Mouse (Mus musculus): Measurements from ENCODE around the gene Vps13c.

The Vps13c gene

DNA sequence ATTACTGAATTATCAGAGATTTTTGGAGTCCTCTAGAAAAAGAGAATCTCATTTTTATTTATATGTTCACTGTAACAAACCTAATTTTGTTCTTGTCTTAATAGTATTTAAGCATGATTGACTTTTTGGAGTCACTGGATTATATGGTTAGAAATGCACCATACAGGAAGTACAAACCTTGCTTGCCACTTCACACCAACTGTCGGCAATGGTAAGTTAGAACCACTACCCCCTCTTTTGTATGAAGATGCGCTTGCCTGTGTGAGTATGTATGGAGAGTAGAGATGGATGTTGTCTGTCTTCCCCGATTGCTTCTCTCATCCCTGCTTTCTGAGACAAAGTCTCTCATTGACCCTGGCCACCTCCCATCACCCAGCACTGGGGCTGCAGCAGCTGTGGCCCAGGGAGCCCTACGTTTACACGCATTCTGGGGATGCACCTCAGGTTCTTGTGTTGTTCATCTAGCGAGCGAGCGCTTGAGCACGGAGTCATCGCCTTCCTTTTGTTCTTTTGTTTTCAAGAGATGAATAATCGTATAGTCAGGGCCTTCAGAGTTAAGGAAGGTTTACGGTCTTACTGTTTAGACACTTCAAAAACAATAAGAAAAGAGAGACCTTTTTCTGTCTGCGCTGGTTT lies 43.3 kb downstream of the Vps13c start:
- no peak for DNase-seq

- DNase-seq, result no peak
These were observed 43.9 kb downstream of the Vps13c start for GRCm38 (mm10) chr9:67884095-67884494.

DNA sequence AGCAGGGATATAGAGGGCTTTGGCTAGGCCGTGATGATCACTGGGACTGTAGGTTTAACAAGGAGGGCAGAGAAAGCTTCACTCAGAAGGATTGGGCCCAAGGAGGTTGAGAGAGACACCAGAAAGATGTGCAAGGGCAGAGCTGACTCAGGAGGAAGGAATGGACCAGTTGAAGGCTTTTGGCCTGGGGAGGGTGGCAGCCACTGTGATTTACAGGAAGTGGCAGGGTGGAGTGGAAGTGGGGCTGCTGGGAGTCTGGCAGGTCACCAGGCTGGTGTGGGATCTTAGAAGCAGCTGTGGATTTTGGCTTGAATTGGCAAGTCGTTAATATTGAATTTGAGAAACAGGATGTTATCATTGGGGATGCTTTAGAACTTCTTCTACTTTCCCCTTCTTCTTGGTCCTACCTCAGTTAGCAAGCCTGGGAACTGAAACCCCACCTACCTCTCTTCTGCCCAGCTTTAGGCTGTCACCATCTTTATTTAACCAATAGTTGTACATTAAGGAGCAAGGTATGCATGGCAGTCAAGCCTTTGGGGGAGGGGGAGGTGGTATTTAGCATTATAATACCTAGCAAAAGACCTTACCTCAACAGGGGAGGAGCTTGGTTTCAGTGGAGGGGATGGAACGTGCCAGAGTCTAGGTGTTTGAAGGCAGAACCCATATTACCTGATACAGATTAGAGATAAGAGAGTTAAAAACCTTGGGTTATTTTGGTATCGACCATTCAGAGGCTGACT lies 47.0 kb downstream of the Vps13c start:
- no peak for DNase-seq

DNA sequence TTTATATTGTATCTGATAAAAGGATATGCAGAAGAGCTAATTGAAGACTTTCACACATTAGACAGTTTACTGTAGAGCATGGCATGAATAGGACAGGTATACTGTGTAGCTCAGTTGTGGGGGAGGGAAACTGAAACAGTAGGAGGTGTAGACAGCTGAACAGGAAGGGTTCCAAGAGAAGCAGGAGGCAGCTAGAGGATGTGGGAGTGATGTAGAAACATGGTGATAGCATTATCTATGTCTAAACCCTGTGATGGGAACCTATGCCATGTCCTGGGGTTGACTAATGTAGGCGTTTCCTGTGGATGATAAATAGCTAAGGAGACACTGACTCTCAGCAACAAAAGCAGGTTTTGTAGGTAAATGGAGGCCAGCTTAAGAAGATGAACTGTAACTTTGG lies 53.3 kb downstream of the Vps13c start:
- no peak for DNase-seq

- no peak for DNase-seq
These were observed 56.6 kb downstream of the Vps13c start for GRCm38 (mm10) chr9:67896646-67897295.

- DNase-seq, result no peak
These were observed 60.2 kb downstream of the Vps13c start for GRCm38 (mm10) chr9:67900398-67900797.

- no peak for DNase-seq
These were observed 64.2 kb downstream of the Vps13c start for GRCm38 (mm10) chr9:67904355-67904754.

DNA sequence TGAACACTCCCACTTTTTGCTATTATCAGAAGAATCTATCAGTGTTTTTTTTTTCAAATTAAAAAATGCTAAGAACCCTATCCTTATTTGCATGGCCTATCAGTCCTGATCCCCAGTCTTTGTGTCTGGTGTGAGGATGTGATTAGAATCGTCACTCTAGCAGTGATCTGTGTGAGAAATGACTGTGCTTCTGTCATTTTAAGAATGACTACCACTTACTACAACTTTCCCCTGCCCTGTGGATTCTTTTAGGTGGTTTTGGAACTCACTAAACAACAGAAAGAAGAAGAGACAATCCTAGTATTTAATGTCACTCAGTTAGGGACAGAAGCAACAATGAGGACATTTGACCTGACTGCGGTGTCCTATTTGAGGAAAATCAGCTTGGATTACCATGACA lies 65.3 kb downstream of the Vps13c start:
- no peak for DNase-seq

GRCm38 (mm10) chr9:67914681-67915080 lies 74.5 kb downstream of the Vps13c start:
- no peak for DNase-seq

DNA sequence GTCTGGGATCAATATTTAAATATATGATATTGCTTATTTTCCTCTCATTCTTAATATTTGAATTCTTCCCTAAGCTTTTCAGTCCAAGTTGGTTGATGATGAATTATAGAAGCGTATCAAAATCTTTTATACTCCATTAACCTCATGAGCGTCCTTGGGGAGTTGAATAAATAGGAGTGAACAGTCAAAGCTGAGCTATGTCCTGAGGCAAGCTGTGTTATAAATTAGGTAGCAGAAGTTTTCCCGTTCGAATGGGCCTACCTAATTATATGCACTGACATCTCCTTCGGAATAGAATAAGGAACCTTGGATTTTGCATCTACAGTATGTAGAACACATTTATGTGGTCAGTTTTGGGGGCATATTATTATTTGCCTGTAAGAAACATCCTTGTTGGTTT lies 82.2 kb downstream of the Vps13c start:
- no peak for DNase-seq

GRCm38 (mm10) chr9:67930629-67931028 lies 90.4 kb downstream of the Vps13c start:
- no peak for DNase-seq

DNA sequence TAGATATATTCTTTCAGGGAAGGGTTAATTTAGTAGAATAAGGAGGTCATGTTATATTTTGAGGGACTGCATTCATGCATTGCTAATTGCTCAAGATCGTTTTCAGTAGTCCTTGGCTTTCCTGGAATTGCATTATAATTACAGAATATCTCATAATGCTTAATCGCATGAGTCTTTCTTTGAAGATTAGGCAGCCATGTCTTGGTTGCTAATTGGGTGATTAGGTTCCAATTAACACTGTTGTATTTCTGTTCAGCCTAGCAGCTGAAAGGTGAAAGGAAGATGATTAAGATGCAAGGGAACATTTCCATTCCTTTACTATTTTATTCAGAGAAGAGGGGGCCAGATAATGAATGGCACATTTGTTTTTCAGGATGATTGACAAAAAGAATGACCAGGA lies 97.1 kb downstream of the Vps13c start:
- DNase-seq, result no peak

DNA sequence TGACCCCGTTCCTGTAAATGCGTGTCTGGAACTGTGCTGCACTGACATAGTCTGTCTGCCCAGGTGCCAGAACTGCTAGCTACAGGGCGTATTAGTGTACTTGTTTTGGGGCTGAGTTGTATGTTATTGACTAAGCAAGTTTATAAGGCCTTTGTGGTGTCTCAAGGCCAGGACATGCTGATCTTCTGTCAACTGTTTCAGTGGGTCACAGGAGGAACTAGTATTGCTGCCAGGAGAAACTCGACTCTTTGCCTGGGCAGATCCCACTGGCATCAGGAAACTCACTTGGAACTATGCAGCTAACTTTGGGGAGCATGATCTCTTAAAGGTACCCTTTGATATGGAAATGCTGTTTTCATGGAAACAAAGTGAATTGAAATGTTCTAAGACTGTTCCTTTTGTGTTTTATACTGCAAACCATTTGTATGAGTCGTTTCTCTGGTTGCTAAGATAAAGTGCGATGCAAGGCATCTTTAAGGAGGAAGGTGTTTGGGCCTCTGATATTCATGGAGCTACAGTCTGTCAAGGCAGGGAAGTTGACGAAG lies 115.3 kb downstream of the Vps13c start:
- DNase-seq, result no peak

DNA sequence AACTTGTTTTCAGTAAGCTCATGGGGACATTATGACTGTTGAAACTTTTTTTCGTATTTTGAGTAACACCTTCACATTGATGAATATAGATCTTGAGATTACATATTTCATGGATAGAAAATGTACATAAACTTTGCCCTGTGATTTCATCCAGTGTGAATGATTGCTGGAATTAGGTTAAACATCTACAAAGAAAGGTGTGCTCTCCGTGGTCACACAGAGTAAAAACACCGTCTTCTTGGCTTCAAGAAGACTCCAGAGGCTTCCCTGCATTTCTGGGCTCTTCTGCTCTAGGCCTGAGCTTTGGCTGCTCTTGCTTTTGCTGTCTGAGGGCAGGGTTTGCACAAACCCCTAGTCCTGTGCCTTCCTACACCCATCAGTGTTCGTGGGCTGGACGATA lies 121.8 kb downstream of the Vps13c start:
- no peak for DNase-seq

- no peak for DNase-seq
These were observed 125.7 kb downstream of the Vps13c start for GRCm38 (mm10) chr9:67965889-67966288.

DNA sequence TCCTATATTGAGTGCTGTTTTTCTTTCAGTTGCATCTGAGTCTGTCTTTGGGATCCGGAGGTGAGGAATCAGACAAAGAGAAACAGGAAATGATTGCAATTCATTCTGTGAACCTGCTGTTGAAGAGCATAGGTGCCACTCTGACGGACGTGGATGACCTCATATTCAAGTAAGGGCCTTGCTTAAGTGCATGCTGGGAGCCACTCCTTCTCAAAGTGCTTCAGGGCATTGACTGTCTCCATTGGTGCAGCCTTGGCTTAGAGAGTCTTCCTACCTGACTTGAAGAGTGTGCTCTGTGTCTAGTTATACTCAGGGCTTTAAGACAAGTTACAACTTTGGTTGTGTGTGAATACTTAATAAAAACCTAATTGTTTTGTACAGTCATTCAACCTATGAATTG lies 126.8 kb downstream of the Vps13c start:
- no peak for DNase-seq

DNA sequence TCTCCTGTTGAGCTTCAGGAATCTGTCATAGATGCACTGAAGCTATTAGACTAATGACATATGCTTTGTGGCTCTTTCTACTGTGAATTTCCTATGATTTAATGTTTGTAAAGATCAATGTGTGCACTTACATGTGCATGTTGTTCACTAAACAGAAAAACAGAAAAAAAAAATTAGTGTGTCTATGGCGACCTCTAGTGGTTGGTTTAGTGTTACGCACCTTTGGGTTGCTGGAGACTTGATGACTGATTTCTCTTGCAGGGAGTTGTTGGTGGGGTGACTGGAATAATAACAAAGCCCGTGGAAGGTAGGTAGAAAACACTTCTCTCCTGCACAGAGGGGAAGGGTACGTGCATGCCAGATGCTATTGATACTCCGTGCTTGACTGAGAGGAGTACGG lies 133.3 kb downstream of the Vps13c start:
- DNase-seq, result no peak

DNA sequence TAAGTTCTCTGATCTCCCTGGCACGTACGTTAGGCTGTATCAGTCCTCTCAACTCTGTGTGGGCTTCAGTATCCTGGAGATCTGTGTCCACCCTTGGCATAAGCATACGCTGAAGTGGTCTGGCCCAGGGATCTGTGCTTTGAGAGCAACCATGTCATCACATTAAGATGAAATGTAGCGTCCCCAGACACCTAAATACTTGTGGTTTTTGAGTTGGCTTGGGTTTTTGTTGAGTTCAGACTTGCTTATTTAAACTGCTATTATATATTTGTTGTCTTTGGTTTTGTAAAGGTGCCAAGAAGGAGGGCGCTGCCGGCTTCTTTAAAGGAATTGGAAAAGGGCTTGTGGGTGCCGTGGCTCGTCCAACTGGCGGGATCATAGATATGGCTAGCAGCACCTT lies 135.3 kb downstream of the Vps13c start:
- no peak for DNase-seq

- no peak for DNase-seq
These were observed 166.4 kb downstream of the Vps13c start for GRCm38 (mm10) chr9:68006566-68006965.

- DNase-seq, result peak; percentile 7 to 10
These were observed 174.8 kb downstream of the Vps13c start for GRCm38 (mm10) chr9:68014991-68015396.

GRCm38 (mm10) chr9:68016255-68016954 lies 176.2 kb downstream of the Vps13c start:
- no peak for DNase-seq

- no peak for DNase-seq
These were observed 180.7 kb downstream of the Vps13c start for GRCm38 (mm10) chr9:68020776-68021365.

Measured in thymus, adult 18-20 months (tissue).